Mouse (Mus musculus) inflammation-experienced regulatory T-cells, adult 16 weeks (primary cell): ENCODE results near the gene Dexi. TPM values are rescaled to one million over a fixed set of nuclear protein-coding genes. Genes with fewer than 3 reads are reported as not detected.

Experiments
- polyA plus RNA-seq: library from polyadenylated mRNA; unstranded; fragments of 100-300 nt; shearing (Covaris generic); gene quantifications from one replicate; pipeline ENCODE4 v1.2.1, GENCODE M21; 2017

Dexi gene
- 4.0 TPM for polyA plus RNA-seq

GRCm38 (mm10) chr16:10542698-10543365 is at the start of gene Dexi:
TSS of gene Dexi (minus strand) at chr16:10543054.

GRCm38 (mm10) chr16:10544995-10545622 is 2.3 kb upstream of the Dexi start, which contains the start of gene Clec16a:
TSS of gene Clec16a (plus strand) at chr16:10545339.

DNA sequence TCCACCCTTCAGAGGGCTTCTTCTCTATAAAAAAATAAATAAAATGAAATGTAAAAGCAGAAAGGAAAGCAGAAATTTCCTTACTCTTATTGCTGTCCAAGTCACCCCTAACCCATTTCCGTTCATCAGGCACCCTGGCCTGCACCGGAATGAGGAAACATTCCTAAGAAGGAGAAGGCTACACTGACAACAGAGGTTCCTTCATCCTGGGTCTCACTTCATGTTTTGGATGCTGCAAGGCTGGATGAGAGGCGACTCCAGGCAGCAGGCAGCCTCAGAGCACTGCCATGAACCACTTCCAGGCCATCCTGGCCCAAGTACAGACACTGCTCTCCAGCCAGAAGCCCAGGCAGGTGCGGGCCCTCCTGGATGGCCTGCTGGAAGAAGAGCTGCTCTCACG is 63.0 kb downstream of the Dexi start, which contains the start of gene Ciita:
Gene Ciita (plus strand): TSS at position 203 of the 400 bp plus-strand sequence.

Other genes starting within 250 kb of the Dexi start
- gene Emp2, start 229.1 kb downstream of the Dexi start, polyA plus RNA-seq: not detected
- gene Tekt5, start 147.6 kb downstream of the Dexi start, polyA plus RNA-seq: not detected
- 70.4 TPM for gene Nubp1, start 131.1 kb downstream of the Dexi start, polyA plus RNA-seq
- gene Tvp23a, start 95.7 kb downstream of the Dexi start, polyA plus RNA-seq: 3.0 TPM
- gene Ciita, start 63.0 kb downstream of the Dexi start, polyA plus RNA-seq: 1.4 TPM
- gene Clec16a, start 2.3 kb upstream of the Dexi start, polyA plus RNA-seq: 24.9 TPM
- 15.6 TPM for gene Socs1, start 242.5 kb upstream of the Dexi start, polyA plus RNA-seq
- 4.8 TPM for gene Tnp2, start 245.6 kb upstream of the Dexi start, polyA plus RNA-seq
- gene Prm3, start 247.9 kb upstream of the Dexi start, polyA plus RNA-seq: not detected